Mouse (Mus musculus) limb, embryonic 14.5 days (tissue): ENCODE results near the gene Mug2. TPM values are rescaled to one million over a fixed set of nuclear protein-coding genes. Genes with fewer than 3 reads are reported as not detected.
"Not testable (repeated sequence)": the region's sequence is repeated elsewhere in the genome, so short reads cannot be mapped to it uniquely, and the experiment has no call there.

Experiments
- ATAC-seq: fragments of 200-750 bp; cut with Nextera tagmentation; 2 replicates; pipeline ENCODE4 v1.8.0; 2017; ENCODE audit warnings: low read depth, moderate number of reproducible peaks, moderate TSS enrichment; ENCODE audit not compliant: low FRiP score
- DNase-seq: peaks from one replicate; pipeline ENCODE4 v3.0.0-alpha.2; 2015; ENCODE audit warnings: low spot score
- H3K27ac ChIP-seq: fragments of 300-500 bp; sonication (generic); replicated peaks from 2 replicates; pipeline ENCODE4 v1.5.1; 2014; ENCODE audit warnings: low read depth, mild to moderate bottlenecking, low read length, moderate library complexity, mixed read lengths
- H3K27me3 ChIP-seq: fragments of 300-500 bp; sonication (generic); 2 replicates; pipeline ENCODE4 v1.6.1; 2014; ENCODE audit warnings: low read length, mixed read lengths; ENCODE audit not compliant: control insufficient read depth, insufficient read depth
- H3K36me3 ChIP-seq: fragments of 300-500 bp; sonication (generic); 2 replicates; pipeline ENCODE4 v1.6.1; 2014; ENCODE audit warnings: mild to moderate bottlenecking, low read length, moderate library complexity, mixed read lengths; ENCODE audit not compliant: control insufficient read depth, insufficient read depth
- H3K4me1 ChIP-seq: fragments of 300-500 bp; sonication (generic); 2 replicates; pipeline ENCODE4 v1.6.1; 2014; ENCODE audit warnings: antibody characterized with exemption, low read length, mixed read lengths; ENCODE audit not compliant: control insufficient read depth, insufficient read depth
- H3K4me2 ChIP-seq: fragments of 300-500 bp; sonication (generic); replicated peaks from 2 replicates; pipeline ENCODE4 v1.6.1; 2014; ENCODE audit warnings: low read depth, mild to moderate bottlenecking, low read length, moderate library complexity; ENCODE audit not compliant: severe bottlenecking
- H3K4me3 ChIP-seq: fragments of 300-500 bp; sonication (generic); replicated peaks from 2 replicates; pipeline ENCODE4 v1.5.1; 2014; ENCODE audit warnings: low read length
- H3K9ac ChIP-seq: fragments of 300-500 bp; sonication (generic); 2 replicates; pipeline ENCODE4 v1.6.1; 2014; ENCODE audit warnings: mild to moderate bottlenecking, low read depth, low read length, moderate library complexity; ENCODE audit not compliant: severe bottlenecking
- H3K9me3 ChIP-seq: fragments of 300-500 bp; sonication (generic); 2 replicates; pipeline ENCODE4 v1.6.1; 2016; ENCODE audit warnings: low read length; ENCODE audit not compliant: control insufficient read depth
- POLR2A ChIP-seq: fragments of 200-500 bp; IDR thresholded peaks from 2 replicates; pipeline ENCODE4 v1.8.0; 2012; ENCODE audit warnings: inconsistent platforms, mild to moderate bottlenecking, moderate library complexity, borderline replicate concordance; ENCODE audit not compliant: insufficient read depth, insufficient read length; ENCODE audit errors: extremely low read depth
- WGBS: fragments of 180-500 bp; shearing (Covaris S2); extraction: QIAGEN DNeasy Blood & Tissue Kit; methylation state at CpG from one replicate; pipeline ENCODE4 v1.1.7; 2014; 5-methylcytosine and 5-hydroxymethylcytosine counted together
- polyA plus RNA-seq, 2 experiments: library from polyadenylated mRNA; depleted of rRNA in 1 of 2; stranded (reverse) in 1 of 2; unstranded in 1 of 2; fragments of >200 nt; fragmentation: Nextera tagmentation in 1 of 2; extraction: Ambion mirVana in 1 of 2; gene quantifications; 2 replicates each; pipeline versions ENCODE4 v1.2.1 to v1.2.3; 2012 to 2014

The Mug2 gene
- polyA plus RNA-seq (2012; rRNA removed) (not detected in 2 replicates), polyA plus RNA-seq (2014; fragmentation: Nextera tagmentation; extraction: Ambion mirVana) (not detected in 2 replicates)

- DNase-seq, H3K27me3 ChIP-seq, H3K9ac ChIP-seq, H3K4me3 ChIP-seq, H3K4me2 ChIP-seq, H3K36me3 ChIP-seq, H3K27ac ChIP-seq, ATAC-seq, H3K4me1 ChIP-seq, H3K9me3 ChIP-seq: not testable (repeated sequence)
- whole genome bisulfite sequencing: no CpG with 5 or more reads among the region's 3 CpGs
Measured at GRCm38 (mm10) chr6:122006461-122006860, at the start of gene Mug2. Gene Mug2, plus strand, starts transcription at chr6:122006761.

DNA sequence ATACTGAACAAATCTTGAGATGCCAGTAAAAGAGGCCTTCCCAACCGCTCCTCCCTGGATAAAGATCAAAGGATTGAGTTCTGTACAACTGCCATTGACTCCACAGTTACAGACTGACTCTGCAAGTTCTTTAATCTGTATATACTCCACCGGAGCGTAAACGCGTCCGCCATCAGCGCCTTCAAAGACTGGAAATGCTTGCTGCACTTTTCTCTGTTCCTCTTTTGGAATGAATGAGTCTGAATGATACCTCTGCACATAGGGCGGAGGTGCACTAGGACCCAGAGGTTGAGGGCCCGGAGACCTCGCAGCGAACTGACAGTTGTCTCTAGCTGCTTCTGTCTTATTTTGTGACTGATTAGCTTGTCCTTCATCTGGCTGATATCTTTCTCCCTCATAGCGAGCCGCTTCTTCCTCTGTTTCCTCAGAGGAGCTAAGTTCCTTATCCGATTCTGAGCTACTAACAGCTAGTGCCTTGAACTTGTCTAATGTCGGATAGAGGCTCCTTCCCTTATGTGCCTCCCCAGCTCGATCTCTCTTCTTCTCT is 48.7 kb upstream of the Mug2 start:
- H3K9ac ChIP-seq, ATAC-seq, H3K27me3 ChIP-seq, H3K4me1 ChIP-seq, H3K4me2 ChIP-seq, H3K27ac ChIP-seq, DNase-seq, H3K9me3 ChIP-seq, H3K4me3 ChIP-seq, H3K36me3 ChIP-seq: not testable (repeated sequence)
- WGBS: 88% methylated on average over 16 of the region's 16 CpGs

DNA sequence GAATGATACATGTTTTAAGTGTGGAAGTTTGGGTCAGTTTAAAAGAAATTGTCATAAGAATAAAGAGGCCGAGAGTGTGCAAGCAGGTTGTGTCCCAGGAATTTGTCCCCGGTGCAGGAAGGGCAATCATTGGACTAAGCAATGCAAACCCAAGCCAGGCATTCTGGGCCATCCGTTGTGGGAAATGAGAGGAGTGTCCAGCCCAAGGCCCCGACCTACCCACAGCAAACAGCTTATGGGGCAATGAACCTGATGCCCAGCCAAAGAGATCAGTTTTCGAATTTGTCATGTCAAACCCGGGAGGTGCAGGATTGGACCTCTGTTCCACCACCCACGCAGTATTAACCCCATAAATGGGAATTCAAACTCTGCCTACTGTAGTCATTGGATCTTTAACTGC is 30.9 kb upstream of the Mug2 start:
- no peak for TF ChIP-seq POLR2A
- H3K4me1 ChIP-seq: no peaks in the 10 kb centered on the region
- H3K4me2 ChIP-seq: no peak overlapping the region
- no peak for ATAC-seq
- H3K27me3 ChIP-seq: no peaks in the 10 kb centered on the region
- no peak overlapping the region for H3K4me3 ChIP-seq
- DNase-seq: no peak
- H3K36me3 ChIP-seq: no peaks in the 10 kb centered on the region
- WGBS: 73% methylated on average over 7 of the region's 7 CpGs
- no peak overlapping the region for H3K9ac ChIP-seq
- H3K9me3 ChIP-seq: no peaks in the 10 kb centered on the region
- no peak overlapping the region for H3K27ac ChIP-seq

- no peaks in the 10 kb centered on the region for H3K9me3 ChIP-seq
- H3K27ac ChIP-seq: no peak overlapping the region
- 78% methylated on average over 4 of the region's 4 CpGs for WGBS
- no peak overlapping the region for H3K9ac ChIP-seq
- no peak for ATAC-seq
- H3K4me1 ChIP-seq: no peaks in the 10 kb centered on the region
- H3K27me3 ChIP-seq: no peaks in the 10 kb centered on the region
- no peak for DNase-seq
- no peak overlapping the region for H3K4me2 ChIP-seq
- H3K36me3 ChIP-seq: no peaks in the 10 kb centered on the region
- H3K4me3 ChIP-seq: no peak overlapping the region
- TF ChIP-seq POLR2A: no peak
Measured at GRCm38 (mm10) chr6:122100904-122101303, 94.3 kb downstream of the Mug2 start.

DNA sequence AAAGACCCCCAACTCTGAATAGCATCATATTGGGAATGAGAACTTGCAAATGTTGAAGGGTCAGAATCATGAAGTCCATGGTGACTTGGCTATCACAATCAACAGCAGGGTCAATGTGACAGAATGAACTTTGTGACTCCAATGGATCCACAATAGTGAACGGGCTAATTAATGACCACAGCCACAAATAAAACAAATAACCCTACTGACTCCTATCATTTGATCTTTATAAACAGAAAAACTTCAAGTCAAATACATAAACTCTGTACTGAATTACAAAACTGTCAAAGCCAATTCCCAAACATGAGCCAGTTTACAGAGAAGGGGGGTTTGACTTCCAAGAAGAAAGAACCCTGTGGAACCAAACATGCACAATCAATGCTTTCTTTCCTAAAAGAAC is 95.1 kb downstream of the Mug2 start:
- Histone ChIP-seq H3K4me1 (no peaks in the 10 kb centered on the region), H3K36me3 (no peaks in the 10 kb centered on the region), H3K27ac (no peak overlapping the region), H3K9me3 (no peaks in the 10 kb centered on the region), H3K27me3 (no peaks in the 10 kb centered on the region), H3K4me2 (no peak overlapping the region), H3K4me3 (no peak overlapping the region), H3K9ac (no peak overlapping the region)
- ATAC-seq (no peak), DNase-seq (no peak)
- no peak for TF ChIP-seq POLR2A
- 72% methylated on average over 1 of the region's 1 CpGs for WGBS

DNA sequence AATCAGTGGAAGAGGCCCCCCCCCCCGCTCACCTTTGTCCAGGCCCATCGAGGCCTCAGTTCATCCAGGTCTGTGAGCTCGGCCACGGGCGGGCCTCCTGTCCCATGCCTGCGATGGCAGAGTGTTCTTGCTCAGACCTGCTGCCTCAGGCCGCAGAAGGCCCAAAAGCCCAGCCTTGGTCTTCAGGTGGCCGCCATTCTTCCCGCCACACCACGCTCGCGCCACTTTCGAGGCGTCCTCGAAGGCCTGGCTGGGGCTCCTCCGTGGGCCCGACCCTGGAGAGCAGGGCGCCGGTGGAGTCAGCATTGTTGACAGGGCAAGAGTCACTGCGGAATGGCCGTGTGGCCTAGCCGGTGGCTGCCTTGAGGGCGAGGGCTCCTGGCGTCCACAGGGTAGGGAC is 110.4 kb downstream of the Mug2 start:
- no peak for ATAC-seq

More for the DNA sequence above, 110.4 kb downstream of the Mug2 start:
- Histone ChIP-seq H3K27ac (no peak overlapping the region), H3K4me1 (no peaks in the 10 kb centered on the region), H3K27me3 (no peaks in the 10 kb centered on the region), H3K4me2 (no peak overlapping the region), H3K4me3 (no peak overlapping the region), H3K9ac (no peak overlapping the region), H3K9me3 (no peaks in the 10 kb centered on the region), H3K36me3 (no peaks in the 10 kb centered on the region)
- no peak for TF ChIP-seq POLR2A
- 90% methylated on average over 19 of the region's 24 CpGs for WGBS
- DNase-seq: no peak
